Mouse (Mus musculus): ENCODE measurements around the gene Slc22a12. TPM values are rescaled to one million over a fixed set of nuclear protein-coding genes. Genes with fewer than 3 reads are reported as not detected.

Slc22a12 gene
- total and polyA plus RNA-seq, 3 experiments: 0.17 to 1.2 (median 0.94) TPM

- no peaks in the 10 kb centered on the region for H3K79me2 ChIP-seq (replicated peaks; ENCODE audit: control insufficient read depth, extremely low read depth, insufficient read depth, poor library complexity, severe bottlenecking)
- no peak overlapping the region for H3K4me3 ChIP-seq (replicated peaks in 1 of 3; ENCODE audit: low read depth in 2 of 3, low read length in 2 of 3, poor library complexity in 1 of 3)
- H3K36me3 ChIP-seq (replicated peaks in 1 of 2; ENCODE audit: control insufficient read depth in 1 of 2, insufficient read depth in 1 of 2, low read length in 1 of 2): peaks cover 0 to 5% of the 10 kb centered on the region in 2 experiments
- H3K27ac ChIP-seq (ENCODE audit: insufficient read depth, low read depth): no peak overlapping the region
- peaks cover 3% of the 10 kb centered on the region for H3K9me3 ChIP-seq (replicated peaks; ENCODE audit: low read length)
- H3K9ac ChIP-seq (ENCODE audit: insufficient read depth, low read depth): no peak overlapping the region
- peaks cover 2% of the 10 kb centered on the region for H3K27me3 ChIP-seq (replicated peaks)
- in situ Hi-C loops (cut with MboI; ENCODE audit: low pct_ligation_motif_present, low pct_unique_long_range_greater_than_20kb, low sequenced_read_pairs): no loop called here
- dilution Hi-C loops (cut with MboI; ENCODE audit: extremely low pct_ligation_motif_present, extremely low pct_unique_long_range_greater_than_20kb, low sequenced_read_pairs): no loop called here
- H3K4me2 ChIP-seq (ENCODE audit: insufficient read depth, low read depth, poor library complexity, severe bottlenecking): no peak overlapping the region
- DNase-seq (ENCODE audit: extremely low read depth): no peak
- H3K4me1 ChIP-seq (ENCODE audit: control insufficient read depth in 1 of 2, insufficient read depth in 2 of 2): peaks cover 0 to 9% of the 10 kb centered on the region in 2 experiments; a peak in 1 of 4 replicates
- TF ChIP-seq ZKSCAN1 (IDR thresholded peaks at IDR 0.05; ENCODE audit: borderline replicate concordance, low read depth, low read length): no peak
These were observed 12.5 kb downstream of the Slc22a12 start for GRCm38 (mm10) chr19:6530359-6530758.

- peak; percentile 45 for DNase-seq (ENCODE audit: extremely low read depth)
- Histone ChIP-seq H3K4me2 (ENCODE audit: insufficient read depth, low read depth, poor library complexity, severe bottlenecking) (no peak overlapping the region), H3K36me3 (replicated peaks in 1 of 2; ENCODE audit: control insufficient read depth in 1 of 2, insufficient read depth in 1 of 2, low read length in 1 of 2) (no peaks in the 10 kb centered on the region), H3K27ac (ENCODE audit: insufficient read depth, low read depth) (no peak overlapping the region), H3K9ac (ENCODE audit: insufficient read depth, low read depth) (no peak overlapping the region), H3K4me1 (ENCODE audit: control insufficient read depth in 1 of 2, insufficient read depth in 2 of 2) (peaks cover 0 to 9% of the 10 kb centered on the region in 2 experiments; a peak in 1 of 4 replicates), H3K9me3 (replicated peaks; ENCODE audit: low read length) (peaks cover 3% of the 10 kb centered on the region), H3K4me3 (replicated peaks in 1 of 3; ENCODE audit: low read depth in 2 of 3, low read length in 2 of 3, poor library complexity in 1 of 3) (no peak overlapping the region), H3K27me3 (replicated peaks) (peaks cover 3% of the 10 kb centered on the region), H3K79me2 (replicated peaks; ENCODE audit: control insufficient read depth, extremely low read depth, insufficient read depth, poor library complexity, severe bottlenecking) (no peaks in the 10 kb centered on the region)
- TF ChIP-seq KAT2A (IDR thresholded peaks at IDR 0.05; ENCODE audit: insufficient replicate concordance, low read length): 0 out of 2 replicates have a peak, but pooled peaks have one; percentile 18
- TF ChIP-seq HCFC1 (IDR thresholded peaks at IDR 0.05; ENCODE audit: low read depth, low read length): peak; percentile 83
- TF ChIP-seq MAX (IDR thresholded peaks at IDR 0.05; ENCODE audit: low read length): no peak
- in situ Hi-C loops (cut with MboI; ENCODE audit: low pct_ligation_motif_present, low pct_unique_long_range_greater_than_20kb, low sequenced_read_pairs): no loop called here
- dilution Hi-C loops (cut with MboI; ENCODE audit: extremely low pct_ligation_motif_present, extremely low pct_unique_long_range_greater_than_20kb, low sequenced_read_pairs): no loop called here
These were observed 13.4 kb downstream of the Slc22a12 start for GRCm38 (mm10) chr19:6529265-6529985.

GRCm38 (mm10) chr19:6527839-6528531, 14.8 kb downstream of the Slc22a12 start:
- Histone ChIP-seq H3K79me2 (replicated peaks; ENCODE audit: control insufficient read depth, extremely low read depth, insufficient read depth, poor library complexity, severe bottlenecking) (no peaks in the 10 kb centered on the region), H3K27me3 (replicated peaks) (peaks cover 5% of the 10 kb centered on the region), H3K4me1 (ENCODE audit: control insufficient read depth in 1 of 2, insufficient read depth in 2 of 2) (peaks cover 0 to 9% of the 10 kb centered on the region in 2 experiments; a peak in 1 of 4 replicates), H3K9me3 (replicated peaks; ENCODE audit: low read length) (peaks cover 3% of the 10 kb centered on the region), H3K9ac (ENCODE audit: insufficient read depth, low read depth) (no peak overlapping the region), H3K4me3 (replicated peaks in 1 of 3; ENCODE audit: low read depth in 2 of 3, low read length in 2 of 3, poor library complexity in 1 of 3) (no peak overlapping the region), H3K4me2 (ENCODE audit: insufficient read depth, low read depth, poor library complexity, severe bottlenecking) (no peak overlapping the region), H3K27ac (ENCODE audit: insufficient read depth, low read depth) (no peak overlapping the region), H3K36me3 (replicated peaks in 1 of 2; ENCODE audit: control insufficient read depth in 1 of 2, insufficient read depth in 1 of 2, low read length in 1 of 2) (no peaks in the 10 kb centered on the region)
- dilution Hi-C loops (cut with MboI; ENCODE audit: extremely low pct_ligation_motif_present, extremely low pct_unique_long_range_greater_than_20kb, low sequenced_read_pairs) (no loop called here), in situ Hi-C loops (cut with MboI; ENCODE audit: low pct_ligation_motif_present, low pct_unique_long_range_greater_than_20kb, low sequenced_read_pairs) (no loop called here)
- no peak for DNase-seq (ENCODE audit: extremely low read depth)
- no peak for TF ChIP-seq USF2 (conservative IDR thresholded peaks at IDR 0.05; ENCODE audit: low read depth, low read length)
- no peak for TF ChIP-seq MAFK (IDR thresholded peaks at IDR 0.05; ENCODE audit: insufficient replicate concordance, low read length)
- no peak for TF ChIP-seq IRF4 (IDR thresholded peaks at IDR 0.05; ENCODE audit: low read depth, low read length)
- no peak for TF ChIP-seq BHLHE40 (IDR thresholded peaks at IDR 0.05; ENCODE audit: low read depth, low read length)
